Mouse (Mus musculus): ENCODE data around the gene Hipk1. TPM values are rescaled to one million over a fixed set of nuclear protein-coding genes. Genes with fewer than 3 reads are reported as not detected.
"Not testable (repeated sequence)": the region's sequence is repeated elsewhere in the genome, so short reads cannot be mapped to it uniquely, and the experiment has no call there.

Hipk1 gene
- total and polyA plus RNA-seq, 2 experiments from 2014 or later: 7.0 to 56.9 TPM

DNA sequence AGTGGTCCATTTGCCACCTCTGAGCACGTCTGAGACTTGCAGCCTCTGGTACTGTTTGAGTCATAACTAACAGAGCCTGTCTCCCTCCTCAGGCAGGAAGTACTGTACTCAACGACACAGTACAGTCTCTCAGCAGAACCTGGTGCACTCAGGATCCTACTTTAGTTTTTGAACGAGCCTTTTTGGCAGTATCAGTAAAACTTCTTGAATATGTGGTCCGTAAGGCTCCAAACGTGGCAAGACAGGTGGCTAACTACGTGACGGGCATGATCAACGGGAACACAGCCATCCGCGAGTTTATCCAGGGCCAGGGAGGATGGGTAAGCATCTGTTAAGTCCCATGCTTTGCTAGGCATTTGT is 44.6 kb upstream of the Hipk1 start:
- Histone ChIP-seq H3K4me3 (ENCODE audit: low read depth, low read length) (no peak overlapping the region), H3K4me2 (ENCODE audit: low read depth, low read length) (no peak overlapping the region), H3K27ac (ENCODE audit: low read depth) (no peak overlapping the region), H3K4me1 (ENCODE audit: control insufficient read depth, insufficient read depth) (peaks cover 5% of the 10 kb centered on the region), H3K9me3 (replicated peaks; ENCODE audit: control insufficient read depth, low read length) (no peaks in the 10 kb centered on the region), H3K36me3 (replicated peaks; ENCODE audit: control insufficient read depth, insufficient read depth, low read length) (no peaks in the 10 kb centered on the region), H3K27me3 (ENCODE audit: control insufficient read depth, insufficient read depth, low read length) (no peaks in the 10 kb centered on the region), H3K9ac (replicated peaks; ENCODE audit: low read depth, low read length) (no peak overlapping the region)
- no peak for DNase-seq (ENCODE audit: low spot score)
- no peak for ATAC-seq (ENCODE audit: insufficient read depth, low read depth)
- TF ChIP-seq CTCF (IDR thresholded peaks at IDR 0.05; ENCODE audit: low read depth): no peak
- TF ChIP-seq EP300 (IDR thresholded peaks at IDR 0.05; ENCODE audit: low read depth): no peak
- WGBS: 74% methylated on average over 10 of the region's 10 CpGs

DNA sequence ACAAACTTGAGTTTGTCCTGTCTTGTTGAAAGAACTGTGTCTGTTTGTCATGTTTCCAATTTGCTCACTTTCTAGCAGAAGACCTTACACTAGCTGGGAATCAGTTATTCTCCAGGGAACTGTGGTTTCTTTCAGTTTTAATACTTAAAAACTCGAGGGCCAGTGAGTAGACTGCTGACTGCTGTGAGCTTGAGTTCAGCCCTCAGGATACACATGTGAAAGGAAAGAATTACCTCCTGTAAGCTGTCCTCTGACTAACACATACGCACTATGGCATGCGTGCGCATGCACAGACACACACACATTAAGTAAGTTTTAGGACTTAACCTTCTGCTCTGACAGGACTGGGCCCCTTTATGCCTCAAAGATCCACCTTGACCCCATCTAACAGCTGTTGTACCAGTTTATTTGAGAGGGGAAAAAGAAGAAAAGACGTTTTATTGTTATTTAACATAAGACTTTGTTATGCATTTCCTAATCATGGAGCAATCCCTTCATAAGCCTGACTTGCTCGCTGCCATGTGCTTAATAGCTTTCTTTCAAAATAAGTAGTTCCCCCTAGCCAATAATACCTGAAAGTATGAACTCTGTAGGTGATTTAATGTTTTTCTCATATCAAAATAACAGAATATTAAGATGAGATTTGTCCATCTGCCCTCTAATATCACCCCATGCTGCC is 44.0 kb upstream of the Hipk1 start:
- no peaks in the 10 kb centered on the region for H3K36me3 ChIP-seq (replicated peaks; ENCODE audit: control insufficient read depth, insufficient read depth, low read length)
- TF ChIP-seq EP300 (IDR thresholded peaks at IDR 0.05; ENCODE audit: low read depth) (no peak), CTCF (IDR thresholded peaks at IDR 0.05; ENCODE audit: low read depth) (no peak)
- H3K27ac ChIP-seq (ENCODE audit: low read depth): no peak overlapping the region
- no peaks in the 10 kb centered on the region for H3K27me3 ChIP-seq (ENCODE audit: control insufficient read depth, insufficient read depth, low read length)
- H3K4me2 ChIP-seq (ENCODE audit: low read depth, low read length): no peak overlapping the region
- no peak overlapping the region for H3K9ac ChIP-seq (replicated peaks; ENCODE audit: low read depth, low read length)
- no peaks in the 10 kb centered on the region for H3K9me3 ChIP-seq (replicated peaks; ENCODE audit: control insufficient read depth, low read length)
- H3K4me1 ChIP-seq (ENCODE audit: control insufficient read depth, insufficient read depth): peaks cover 5% of the 10 kb centered on the region
- WGBS: 77% methylated on average over 6 of the region's 6 CpGs
- no peak overlapping the region for H3K4me3 ChIP-seq (ENCODE audit: low read depth, low read length)
- no peak for ATAC-seq (ENCODE audit: insufficient read depth, low read depth)
- no peak for DNase-seq (ENCODE audit: low spot score)

DNA sequence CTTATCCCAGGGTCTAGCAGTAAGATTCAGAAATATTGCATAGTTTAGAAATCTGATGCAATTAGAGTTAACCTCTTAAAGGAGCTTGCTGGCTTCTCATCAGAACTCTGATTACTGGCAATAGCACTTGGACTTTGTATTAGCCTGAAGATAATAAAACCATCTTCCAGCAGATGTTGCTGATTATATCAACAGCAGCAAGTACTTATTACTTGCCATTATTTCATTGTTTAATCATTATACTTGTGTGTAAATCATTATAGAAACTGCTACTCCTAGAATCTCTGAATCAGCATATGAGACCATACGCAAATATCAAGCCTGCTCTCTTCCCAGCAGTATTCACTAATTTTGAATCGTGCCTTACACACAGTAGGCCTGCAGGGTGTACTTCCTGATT is 42.6 kb upstream of the Hipk1 start:
- no peak overlapping the region for H3K9ac ChIP-seq (replicated peaks; ENCODE audit: low read depth, low read length)
- no peak overlapping the region for H3K4me2 ChIP-seq (ENCODE audit: low read depth, low read length)
- H3K9me3 ChIP-seq (replicated peaks; ENCODE audit: control insufficient read depth, low read length): no peaks in the 10 kb centered on the region
- no peak for DNase-seq (ENCODE audit: low spot score)
- ATAC-seq (ENCODE audit: insufficient read depth, low read depth): no peak
- WGBS: 87% methylated on average over 2 of the region's 2 CpGs
- peaks cover 5% of the 10 kb centered on the region for H3K4me1 ChIP-seq (ENCODE audit: control insufficient read depth, insufficient read depth)
- H3K36me3 ChIP-seq (replicated peaks; ENCODE audit: control insufficient read depth, insufficient read depth, low read length): no peaks in the 10 kb centered on the region
- H3K27ac ChIP-seq (ENCODE audit: low read depth): no peak overlapping the region
- TF ChIP-seq EP300 (IDR thresholded peaks at IDR 0.05; ENCODE audit: low read depth): no peak
- no peak for TF ChIP-seq CTCF (IDR thresholded peaks at IDR 0.05; ENCODE audit: low read depth)
- no peaks in the 10 kb centered on the region for H3K27me3 ChIP-seq (ENCODE audit: control insufficient read depth, insufficient read depth, low read length)
- no peak overlapping the region for H3K4me3 ChIP-seq (ENCODE audit: low read depth, low read length)

DNA sequence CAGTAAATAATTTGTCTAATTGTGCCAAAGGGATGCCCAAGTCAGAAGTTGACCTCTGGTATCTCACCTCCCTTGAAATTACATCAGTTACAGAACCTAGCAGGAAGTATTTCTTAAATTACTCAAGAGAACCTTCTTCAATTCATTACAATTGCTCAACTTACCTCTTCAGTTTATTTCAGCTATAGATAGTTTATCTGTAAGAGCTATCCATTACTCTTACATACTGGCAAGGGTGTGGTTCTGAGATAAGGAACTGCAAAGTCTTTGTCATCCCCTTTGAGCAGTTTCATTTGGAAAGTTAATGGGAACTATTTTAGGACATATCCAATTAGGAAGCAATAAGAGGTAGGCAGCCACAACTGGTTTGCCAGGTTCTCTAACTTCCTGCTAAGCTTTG is 41.1 kb upstream of the Hipk1 start, which contains the start of gene Bcl2l15:
Gene Bcl2l15 (plus strand): TSS at position 176 of the 400 bp plus-strand sequence.
- no peaks in the 10 kb centered on the region for H3K27me3 ChIP-seq (ENCODE audit: control insufficient read depth, insufficient read depth, low read length)
- TF ChIP-seq EP300 (IDR thresholded peaks at IDR 0.05; ENCODE audit: low read depth) (no peak), CTCF (IDR thresholded peaks at IDR 0.05; ENCODE audit: low read depth) (no peak)
- ATAC-seq (ENCODE audit: insufficient read depth, low read depth): no peak

DNA sequence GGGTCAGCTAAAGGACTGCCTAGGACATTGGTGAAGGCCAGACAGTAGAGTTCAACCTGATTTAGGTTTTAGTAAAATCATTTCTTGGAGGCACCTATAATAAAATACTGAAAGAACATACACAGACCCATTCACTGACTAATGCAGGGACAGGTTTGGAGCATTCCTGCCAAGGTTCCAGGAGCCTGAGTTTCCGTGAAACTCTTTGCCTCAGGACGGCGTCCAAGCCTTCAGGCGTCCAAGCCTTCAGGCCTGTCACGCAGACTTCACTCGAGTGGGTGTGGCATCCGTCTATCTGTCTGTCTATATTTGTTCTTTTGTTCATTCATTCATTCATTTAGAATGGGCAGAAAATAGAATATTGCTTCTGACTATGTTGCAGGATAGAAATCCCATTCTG is 39.8 kb upstream of the Hipk1 start:
- Histone ChIP-seq H3K27me3 (ENCODE audit: control insufficient read depth, insufficient read depth, low read length) (no peaks in the 10 kb centered on the region), H3K9ac (replicated peaks; ENCODE audit: low read depth, low read length) (no peak overlapping the region), H3K36me3 (replicated peaks; ENCODE audit: control insufficient read depth, insufficient read depth, low read length) (no peaks in the 10 kb centered on the region), H3K4me2 (ENCODE audit: low read depth, low read length) (no peak overlapping the region), H3K4me1 (ENCODE audit: control insufficient read depth, insufficient read depth) (peaks cover 5% of the 10 kb centered on the region), H3K4me3 (ENCODE audit: low read depth, low read length) (no peak overlapping the region), H3K27ac (ENCODE audit: low read depth) (no peak overlapping the region), H3K9me3 (replicated peaks; ENCODE audit: control insufficient read depth, low read length) (no peaks in the 10 kb centered on the region)
- ATAC-seq (ENCODE audit: insufficient read depth, low read depth): no peak
- no peak for DNase-seq (ENCODE audit: low spot score)
- TF ChIP-seq EP300 (IDR thresholded peaks at IDR 0.05; ENCODE audit: low read depth) (no peak), CTCF (IDR thresholded peaks at IDR 0.05; ENCODE audit: low read depth) (no peak)
- 32% methylated on average over 7 of the region's 7 CpGs for WGBS

More for the DNA sequence above, 41.1 kb upstream of the Hipk1 start, which contains the start of gene Bcl2l15:
- no peak within 1 kb of the TSS for H3K27ac ChIP-seq (ENCODE audit: low read depth)
- no peak within 1 kb of the TSS for H3K9ac ChIP-seq (replicated peaks; ENCODE audit: low read depth, low read length)
- H3K4me2 ChIP-seq (ENCODE audit: low read depth, low read length): no peak within 1 kb of the TSS
- DNase-seq (ENCODE audit: low spot score): no peak
- no peak within 1 kb of the TSS for H3K4me3 ChIP-seq (ENCODE audit: low read depth, low read length)
- H3K36me3 ChIP-seq (replicated peaks; ENCODE audit: control insufficient read depth, insufficient read depth, low read length): no peaks in the 10 kb centered on the region
- peaks cover 5% of the 10 kb centered on the region for H3K4me1 ChIP-seq (ENCODE audit: control insufficient read depth, insufficient read depth)
- H3K9me3 ChIP-seq (replicated peaks; ENCODE audit: control insufficient read depth, low read length): no peaks in the 10 kb centered on the region

DNA sequence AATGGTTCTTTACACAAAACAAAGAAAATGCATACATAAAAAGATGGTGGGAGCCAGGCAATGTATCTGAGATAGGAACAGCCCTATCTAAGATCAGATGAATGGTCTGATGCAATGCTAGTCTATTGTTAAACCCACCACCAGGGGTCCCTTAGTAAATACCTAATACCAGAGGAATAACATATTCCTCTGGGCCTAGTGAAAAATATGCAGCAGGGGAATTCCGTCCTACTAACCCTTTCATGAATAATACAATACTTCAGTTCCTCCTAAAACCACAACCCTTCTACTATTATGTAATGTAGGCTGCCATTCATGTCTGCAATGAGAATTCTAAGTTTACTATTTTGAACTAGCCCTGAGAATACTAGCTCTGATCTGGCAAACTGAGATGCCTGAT is 39.3 kb upstream of the Hipk1 start:
- not testable (repeated sequence) for H3K4me1 ChIP-seq (ENCODE audit: control insufficient read depth, insufficient read depth); H3K36me3 ChIP-seq (replicated peaks; ENCODE audit: control insufficient read depth, insufficient read depth, low read length); DNase-seq (ENCODE audit: low spot score); H3K9ac ChIP-seq (replicated peaks; ENCODE audit: low read depth, low read length); H3K4me2 ChIP-seq (ENCODE audit: low read depth, low read length); H3K27me3 ChIP-seq (ENCODE audit: control insufficient read depth, insufficient read depth, low read length); ATAC-seq (ENCODE audit: insufficient read depth, low read depth); H3K27ac ChIP-seq (ENCODE audit: low read depth); H3K9me3 ChIP-seq (replicated peaks; ENCODE audit: control insufficient read depth, low read length); H3K4me3 ChIP-seq (ENCODE audit: low read depth, low read length)
- 46% methylated on average over 1 of the region's 1 CpGs for WGBS

Measured in heart, postnatal 0 days (tissue).